Mouse (Mus musculus) lung, postnatal 25 days (tissue): ENCODE data around the gene Foxn3.

Source experiments
- DNase-seq: peaks from one replicate; pipeline ENCODE4 v3.0.0; 2022; ENCODE audit warnings: low spot score

Gene Foxn3

DNA sequence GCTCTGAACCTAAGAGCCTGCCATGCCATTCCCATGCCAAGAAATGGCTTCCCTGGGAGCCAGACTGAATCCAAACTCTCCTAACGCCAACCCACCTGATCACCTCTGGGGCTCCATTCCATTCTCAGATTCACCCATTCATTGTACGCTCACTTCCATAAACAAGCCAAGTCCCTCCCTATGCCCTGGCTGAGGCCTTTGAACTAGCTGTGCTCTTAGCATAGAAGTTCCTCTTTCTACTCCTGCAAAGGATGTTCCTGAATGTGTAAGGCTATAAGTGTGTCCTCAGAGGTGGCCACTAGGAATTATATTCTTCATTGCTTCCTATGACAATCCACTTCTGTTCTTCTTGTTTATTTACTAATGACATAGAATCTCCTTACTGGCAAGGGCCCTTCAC, 40.5 kb downstream of the Foxn3 start:
- no peak for DNase-seq

DNA sequence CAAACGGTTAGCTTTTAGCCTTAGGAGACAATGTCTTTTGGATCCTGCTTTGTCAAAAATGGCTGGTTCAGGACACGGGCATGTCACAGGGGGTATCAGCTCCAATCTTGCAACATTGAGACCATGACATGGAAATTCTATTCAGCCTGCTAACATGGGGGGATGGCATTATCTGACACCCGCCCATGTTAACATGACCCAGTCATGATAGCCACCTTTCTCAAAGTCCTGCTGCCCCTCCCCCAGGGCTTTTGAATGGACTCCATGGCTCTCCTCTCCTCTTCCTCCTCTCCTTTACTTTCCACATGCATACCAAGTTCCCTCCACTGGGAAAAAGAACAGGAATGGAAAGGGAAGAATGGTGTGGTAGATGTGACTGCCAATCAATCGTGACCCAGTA, 43.5 kb downstream of the Foxn3 start:
- no peak for DNase-seq

DNA sequence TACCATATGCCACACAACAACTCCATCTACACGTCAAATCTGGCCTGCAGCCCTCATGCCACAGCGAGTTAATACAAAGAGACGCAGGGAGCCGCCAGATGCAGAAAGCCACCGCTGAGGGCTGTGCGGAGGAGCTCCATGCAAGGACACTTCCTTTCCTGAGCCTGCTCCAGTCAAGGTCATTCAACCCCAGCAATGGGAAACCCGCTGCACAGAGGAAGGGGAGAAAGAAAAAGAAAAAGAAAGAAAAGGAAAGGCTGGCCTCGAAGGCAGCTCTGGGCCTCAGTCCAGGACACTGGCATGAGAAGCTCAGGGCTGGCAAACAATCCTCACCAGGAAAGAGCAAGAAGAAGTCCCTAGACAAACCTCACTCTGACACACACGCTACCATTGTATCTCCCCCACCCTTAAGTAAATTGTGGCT, 44.2 kb downstream of the Foxn3 start:
- DNase-seq, result no peak

DNA sequence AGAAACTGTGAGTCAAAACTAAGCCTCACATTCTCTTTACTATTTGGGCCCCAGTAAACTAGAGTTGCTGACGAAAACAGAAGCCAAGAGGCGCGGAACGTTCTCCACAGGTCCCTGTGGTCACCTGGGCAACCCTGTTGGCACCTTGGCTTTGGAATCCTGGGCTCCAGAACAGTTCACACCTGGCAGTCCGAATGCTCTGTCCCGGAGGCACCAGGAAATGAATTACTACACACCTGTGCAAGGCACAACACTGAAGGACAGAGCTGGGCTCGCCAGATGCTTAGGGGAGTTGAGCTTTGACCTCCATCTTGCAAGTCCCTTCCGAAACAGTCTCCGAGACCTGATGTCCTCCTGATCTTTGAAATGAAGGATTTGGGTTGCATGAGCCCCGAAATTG, 44.7 kb downstream of the Foxn3 start:
- no peak for DNase-seq

DNA sequence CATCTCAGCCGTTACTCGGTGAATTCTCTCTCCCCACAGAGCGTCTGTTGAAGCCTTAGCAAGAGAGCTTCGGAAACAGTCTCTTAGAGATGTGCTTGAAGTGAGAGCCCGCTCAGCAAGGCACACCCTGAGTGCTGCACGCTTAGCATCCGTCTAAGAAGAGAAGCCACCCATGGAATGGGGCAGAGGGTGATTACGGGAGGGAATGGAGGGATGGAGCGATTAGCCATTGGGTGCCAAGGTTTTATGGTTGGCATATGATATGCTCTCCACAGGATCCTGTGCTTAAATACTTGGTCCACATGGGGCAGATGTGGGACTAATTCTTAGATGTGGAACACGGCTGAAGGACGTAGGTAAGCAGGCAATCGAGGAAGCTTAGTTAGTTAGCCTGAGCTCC, 45.3 kb downstream of the Foxn3 start:
- DNase-seq, result no peak

DNA sequence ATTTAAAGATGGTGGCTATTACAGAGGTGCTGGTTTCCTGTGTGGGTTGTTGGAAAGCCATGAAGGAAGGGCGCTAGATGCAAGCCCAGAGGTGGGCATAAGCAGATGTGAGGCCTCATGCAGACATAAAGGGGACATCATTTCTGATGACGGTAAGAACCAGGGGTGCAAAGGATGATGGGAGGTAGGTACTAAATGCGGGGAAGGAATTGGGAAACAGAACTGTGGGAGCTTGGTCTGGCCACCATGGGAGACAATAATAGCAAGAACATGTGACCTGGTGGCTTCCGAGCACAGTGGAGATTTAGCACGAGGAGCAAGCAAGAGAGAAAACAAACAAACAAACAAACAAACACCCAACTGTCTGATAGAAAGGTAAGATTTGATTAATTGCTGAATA, 46.1 kb downstream of the Foxn3 start:
- no peak for DNase-seq

DNA sequence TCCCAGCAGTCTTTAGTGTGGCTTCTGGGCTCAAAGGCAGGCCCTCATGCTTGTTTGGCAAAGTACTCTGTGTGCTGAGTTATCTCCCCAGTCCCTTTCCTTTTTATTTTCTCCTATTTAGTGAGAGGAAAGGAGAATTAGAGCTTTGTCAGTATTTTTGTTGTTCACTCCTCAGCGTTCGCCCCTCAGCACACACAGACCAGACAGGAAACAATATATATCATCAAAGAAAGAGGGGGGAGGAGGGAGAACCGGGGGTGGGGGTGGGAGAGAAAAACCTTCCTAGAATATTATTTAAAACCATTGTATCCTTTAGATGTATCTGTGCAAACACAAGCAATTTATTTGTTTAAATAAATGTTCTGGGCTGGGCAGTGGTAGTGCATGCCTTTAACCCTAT, 47.9 kb downstream of the Foxn3 start:
- no peak for DNase-seq

DNA sequence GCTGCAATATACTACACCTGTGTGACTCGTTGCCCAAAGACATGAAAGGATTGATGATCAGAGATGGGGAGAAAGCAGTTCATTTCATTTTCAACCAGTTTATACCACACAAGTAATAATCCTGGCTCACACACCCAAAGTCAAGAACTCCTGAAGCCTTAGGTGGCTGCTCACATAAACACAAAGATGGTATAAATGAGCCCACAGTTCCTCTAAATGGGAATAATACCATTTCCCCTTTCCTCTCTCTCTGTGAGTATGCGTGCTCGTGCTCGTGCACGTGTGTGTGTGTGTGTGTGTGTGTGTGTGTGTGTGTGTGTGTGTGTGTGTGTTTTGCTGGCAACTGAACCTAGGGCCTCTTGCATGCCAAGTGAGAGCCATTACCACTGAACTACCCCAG, 51.7 kb downstream of the Foxn3 start:
- DNase-seq, result no peak

DNA sequence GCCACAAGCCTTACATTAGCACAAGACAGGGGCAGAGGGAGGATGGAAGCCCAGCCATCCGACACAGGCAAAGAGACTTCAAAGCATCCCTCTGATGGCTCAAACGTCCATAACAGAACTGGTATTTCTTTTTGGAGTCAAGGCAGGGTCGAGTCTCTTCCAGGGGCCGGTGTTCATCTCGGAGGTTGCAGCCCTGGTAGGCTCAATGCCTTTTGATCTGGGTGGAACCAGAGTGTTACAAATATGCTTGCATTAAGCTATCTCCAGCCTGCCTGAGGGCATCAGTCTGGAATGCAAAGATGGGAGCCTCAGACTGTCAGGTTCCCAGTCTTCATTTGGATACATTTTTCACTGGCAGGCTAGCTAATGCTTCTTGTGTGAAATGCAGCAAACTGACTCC, 52.6 kb downstream of the Foxn3 start:
- DNase-seq, result no peak

DNA sequence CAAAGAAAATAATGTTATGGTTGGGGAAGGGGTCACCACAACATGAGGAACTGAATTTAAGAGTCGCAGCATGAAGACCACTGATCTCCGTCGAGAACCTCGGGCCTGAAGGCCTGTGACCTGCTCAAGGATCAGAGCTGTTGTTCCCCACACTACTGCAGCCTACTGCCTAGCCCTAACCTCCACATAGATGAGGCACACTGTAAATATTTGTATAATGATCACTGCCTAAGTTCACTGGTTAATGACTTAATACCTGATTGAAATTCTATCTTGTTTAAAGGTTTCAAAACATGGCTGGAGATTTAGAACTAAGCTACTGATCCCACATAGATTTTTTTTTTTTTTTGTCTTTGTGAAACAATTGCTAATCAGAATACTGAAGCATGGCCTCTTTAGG, 61.2 kb downstream of the Foxn3 start:
- DNase-seq, result no peak

DNA sequence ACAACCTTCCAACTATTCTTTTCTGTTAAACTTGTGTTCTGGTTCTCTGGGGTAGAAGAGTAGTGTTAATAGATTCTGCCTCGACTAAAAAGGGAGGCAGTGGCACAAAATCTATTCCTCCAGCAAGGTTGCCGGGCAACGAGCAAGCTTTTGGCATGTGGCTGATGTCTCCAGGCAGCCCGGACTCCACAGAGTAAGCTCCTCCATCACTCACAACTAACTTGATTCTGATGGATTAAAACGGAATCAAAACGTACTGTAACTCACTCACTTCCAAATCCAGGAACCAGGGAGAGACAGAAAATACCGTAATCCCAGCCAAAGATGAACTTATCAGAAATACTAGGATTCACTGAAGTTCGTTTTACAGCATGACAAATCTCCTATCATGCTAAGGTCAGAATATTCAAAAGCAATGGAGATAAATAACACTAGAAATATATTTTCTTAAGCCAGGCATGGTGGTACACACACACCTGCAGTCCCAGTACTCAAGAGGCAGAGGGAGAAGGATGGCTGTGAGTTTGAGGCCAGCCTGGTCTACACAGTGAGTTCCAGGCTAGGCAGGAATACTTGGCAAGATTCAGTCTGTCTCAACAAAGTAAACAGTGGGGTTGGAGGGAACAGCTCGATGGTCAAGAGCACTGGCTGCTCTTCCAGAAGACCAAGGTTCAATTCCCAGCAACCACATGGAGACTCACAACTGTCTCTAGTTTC, 64.2 kb downstream of the Foxn3 start:
- DNase-seq, result no peak

DNA sequence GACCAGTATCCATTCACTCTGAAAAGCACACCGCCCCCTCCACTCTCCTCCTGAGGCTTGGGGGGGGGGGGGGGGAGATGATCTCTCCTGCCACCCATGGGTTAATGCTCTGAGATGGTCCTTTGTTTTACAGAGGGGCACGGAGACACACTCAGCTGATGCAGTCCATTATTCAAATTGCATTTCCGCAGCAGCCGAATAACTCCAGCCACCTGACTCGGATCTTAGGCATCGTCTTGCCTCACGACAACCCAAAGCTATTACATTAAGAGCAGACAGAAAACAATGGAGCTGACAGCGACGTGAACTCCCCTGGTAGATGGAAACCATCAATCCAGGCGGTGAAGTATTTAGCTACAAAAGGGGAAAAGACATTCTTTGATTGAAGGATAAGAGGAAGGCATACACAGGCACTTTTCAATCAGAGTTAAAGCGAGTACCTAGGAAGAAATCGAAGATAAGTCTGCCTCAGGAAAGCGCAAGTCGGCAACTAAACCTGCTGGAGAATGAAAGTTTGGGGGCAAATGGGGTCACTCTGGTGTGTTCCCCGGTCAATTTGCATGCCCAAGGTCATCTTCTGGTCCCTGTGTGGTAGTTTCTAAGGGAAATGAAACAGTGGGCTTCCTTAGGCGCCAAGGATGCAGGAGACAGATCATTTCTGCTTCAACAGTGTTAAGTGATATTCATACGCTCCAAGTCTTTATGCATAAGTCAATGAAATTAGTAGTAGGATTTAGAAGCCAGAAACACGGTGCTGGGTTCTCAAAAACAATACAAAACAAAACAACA, 65.0 kb downstream of the Foxn3 start:
- no peak for DNase-seq

DNA sequence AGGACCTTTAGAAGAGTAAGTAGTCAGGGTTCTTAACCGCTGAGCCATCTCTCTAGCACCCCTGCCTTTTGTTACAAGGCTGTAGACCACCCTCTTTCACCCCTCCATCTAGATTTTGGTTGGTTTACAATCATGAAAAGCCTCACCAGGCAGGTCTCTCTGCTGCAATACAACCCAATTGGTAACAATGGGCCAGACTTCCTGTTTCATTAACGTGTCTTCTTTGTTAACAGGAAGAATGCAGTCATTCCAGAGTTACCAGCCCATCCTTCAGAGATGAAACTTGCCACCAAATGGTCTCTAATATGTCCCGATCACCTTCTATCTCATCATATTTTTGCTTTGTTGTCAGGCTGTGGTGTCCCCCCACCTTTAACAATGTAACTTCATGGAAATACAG, 66.4 kb downstream of the Foxn3 start:
- DNase-seq, result no peak

DNA sequence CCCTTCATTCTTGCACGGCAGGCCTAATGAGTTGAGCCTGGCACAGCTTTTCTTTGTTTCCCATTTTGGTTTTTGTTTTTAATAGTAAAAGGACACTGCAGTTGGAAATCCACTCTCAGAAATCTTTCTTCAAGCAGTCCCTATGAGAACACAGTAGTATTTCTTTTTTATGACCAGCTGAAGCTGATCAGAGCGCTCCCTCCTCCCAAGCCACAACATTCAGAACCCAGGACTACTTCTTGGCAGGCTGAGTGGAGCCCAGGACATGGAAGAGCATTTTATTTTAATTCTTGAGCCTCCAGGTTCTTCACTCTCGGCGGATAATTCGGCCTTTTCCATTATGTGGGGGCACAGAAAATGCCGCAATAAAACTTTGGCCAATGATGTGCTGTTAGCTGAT, 73.2 kb downstream of the Foxn3 start:
- DNase-seq, result no peak

DNA sequence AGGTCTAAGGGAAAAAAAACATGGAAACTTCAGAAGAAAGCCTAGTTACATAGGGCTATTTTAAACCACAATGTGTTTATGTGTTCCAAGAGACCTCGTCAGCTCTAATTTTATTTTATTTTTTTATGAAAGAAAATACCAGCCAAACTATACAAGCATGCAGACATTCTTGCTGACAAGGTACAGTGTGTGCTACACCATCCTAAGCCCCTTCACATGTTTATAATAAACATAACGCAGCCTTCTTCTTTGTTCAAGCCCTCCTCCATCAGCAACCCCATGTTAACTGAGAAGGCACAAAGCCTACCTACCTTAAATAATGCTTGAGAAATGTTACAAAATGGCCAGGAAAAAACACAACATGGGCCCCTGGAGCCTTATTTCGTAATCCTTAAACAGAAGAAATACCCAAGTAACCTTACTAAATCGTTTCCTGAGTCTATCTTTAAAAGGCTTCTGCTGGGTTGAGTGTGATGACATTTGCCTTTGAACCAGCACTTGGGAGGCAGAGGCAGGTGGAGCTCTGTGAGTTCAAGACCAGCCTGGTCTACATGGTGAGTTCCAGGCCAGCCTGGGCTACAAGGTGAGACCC, 74.3 kb downstream of the Foxn3 start:
- DNase-seq, result no peak

DNA sequence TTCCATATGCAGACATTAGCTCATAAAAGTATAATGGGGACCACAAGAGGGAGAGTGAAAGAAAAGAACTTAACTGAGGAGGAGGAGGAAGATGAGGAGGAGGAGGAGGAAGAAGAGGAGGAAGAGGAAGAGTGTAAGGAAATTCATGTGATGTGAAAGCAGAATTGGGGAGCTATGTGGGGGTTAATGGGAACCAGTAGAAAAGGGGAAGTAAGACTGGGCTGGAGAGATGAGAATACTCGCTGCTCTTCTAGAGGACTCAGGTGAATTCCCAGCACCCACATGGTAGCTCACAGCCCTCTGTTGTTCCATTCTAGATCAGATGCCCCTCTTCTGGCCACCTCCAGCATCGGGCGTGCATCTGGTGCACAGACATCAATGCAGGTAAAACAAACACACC, 83.0 kb downstream of the Foxn3 start:
- DNase-seq, result no peak

DNA sequence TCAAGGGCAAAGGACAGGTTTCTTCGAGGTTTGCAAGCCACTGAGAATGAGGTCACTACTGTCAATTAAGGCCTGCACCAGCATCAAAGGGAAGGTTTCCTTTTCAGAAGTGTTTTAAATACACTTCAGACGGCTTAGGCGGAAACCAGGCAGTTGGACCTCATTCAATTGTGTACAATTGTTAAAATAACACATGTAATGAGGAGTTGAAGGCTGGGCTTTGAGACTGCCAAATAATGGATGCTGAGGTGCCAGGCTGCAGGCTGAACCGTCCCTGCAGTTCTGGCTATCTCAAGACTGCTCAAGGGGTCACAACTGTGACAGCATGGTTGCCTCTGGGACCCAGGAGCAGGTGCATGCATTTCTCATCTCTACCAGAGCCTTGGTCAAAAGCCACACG, 89.2 kb downstream of the Foxn3 start:
- no peak for DNase-seq

DNA sequence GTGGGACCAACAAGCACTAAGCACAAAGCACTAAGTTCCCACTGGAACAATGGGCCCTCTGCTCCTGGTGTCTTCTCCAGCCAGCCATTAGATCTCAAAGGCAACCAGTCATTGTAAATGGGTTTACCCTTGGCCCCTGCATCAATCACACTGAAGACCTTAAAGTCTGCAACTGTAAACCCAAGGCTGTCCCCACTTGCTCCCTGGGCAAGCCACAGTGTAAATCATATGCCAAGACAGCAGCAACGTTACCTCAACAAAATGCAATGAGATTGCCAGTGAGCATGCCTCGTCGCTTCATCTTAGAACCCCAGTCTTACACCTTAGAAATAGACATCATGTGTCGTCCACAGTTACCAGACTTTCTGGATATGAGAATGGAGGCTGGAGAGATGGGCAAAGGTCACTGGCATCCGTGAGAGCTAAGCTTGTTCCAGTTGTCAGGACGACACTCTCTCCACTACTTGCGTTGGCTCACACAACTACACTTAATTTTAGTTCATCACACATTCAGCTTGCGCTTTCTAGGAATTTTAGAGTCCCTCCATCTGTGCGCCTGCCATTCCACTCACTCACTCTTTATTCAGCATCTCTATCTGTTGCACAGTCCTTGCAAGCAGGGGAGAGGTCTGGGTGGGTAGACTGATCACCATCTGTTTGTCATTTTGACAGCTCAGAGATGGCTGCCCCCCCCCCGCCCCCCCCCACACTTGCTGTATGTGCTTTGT, 89.8 kb downstream of the Foxn3 start:
- no peak for DNase-seq

DNA sequence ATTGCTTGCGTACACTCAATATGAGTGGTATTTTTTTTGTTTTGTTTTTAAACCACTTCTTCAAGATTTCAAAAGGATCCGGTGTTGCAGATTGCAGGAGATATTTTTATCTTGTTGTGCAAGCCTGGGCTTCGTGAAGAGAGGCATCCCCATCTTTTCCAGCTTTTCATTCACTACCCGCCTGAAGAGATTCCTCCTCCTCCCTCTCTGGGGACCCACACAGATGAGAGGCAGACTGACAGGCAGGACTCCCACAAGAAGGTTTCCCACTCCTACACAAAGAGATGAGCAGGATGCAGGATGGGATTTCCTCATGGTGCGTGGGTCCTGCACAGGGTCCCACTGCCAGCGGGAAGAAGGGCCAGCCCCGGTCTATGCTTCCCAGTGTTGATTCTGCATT, 92.0 kb downstream of the Foxn3 start:
- no peak for DNase-seq

DNA sequence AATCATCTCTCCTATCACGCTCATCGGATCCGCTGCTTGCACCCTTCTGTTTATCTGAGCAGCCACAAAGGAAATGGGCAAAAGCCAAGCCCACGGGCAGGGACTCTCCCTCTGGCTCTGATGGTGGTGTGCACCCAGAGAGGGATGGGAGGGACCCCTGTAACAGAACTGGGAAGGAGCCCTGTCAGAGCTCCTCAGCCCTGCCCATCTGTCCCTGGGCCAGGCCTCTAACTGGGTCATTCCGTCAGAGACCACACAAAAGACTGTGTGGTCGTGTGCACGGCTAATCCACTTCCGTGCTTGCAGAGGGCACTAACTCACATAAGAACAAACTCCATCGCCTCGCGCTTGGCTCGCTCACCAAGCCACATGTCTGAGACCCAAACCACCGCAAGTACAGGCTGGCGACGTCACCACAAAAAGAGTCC, 95.5 kb downstream of the Foxn3 start:
- peak; percentile 57 for DNase-seq

DNA sequence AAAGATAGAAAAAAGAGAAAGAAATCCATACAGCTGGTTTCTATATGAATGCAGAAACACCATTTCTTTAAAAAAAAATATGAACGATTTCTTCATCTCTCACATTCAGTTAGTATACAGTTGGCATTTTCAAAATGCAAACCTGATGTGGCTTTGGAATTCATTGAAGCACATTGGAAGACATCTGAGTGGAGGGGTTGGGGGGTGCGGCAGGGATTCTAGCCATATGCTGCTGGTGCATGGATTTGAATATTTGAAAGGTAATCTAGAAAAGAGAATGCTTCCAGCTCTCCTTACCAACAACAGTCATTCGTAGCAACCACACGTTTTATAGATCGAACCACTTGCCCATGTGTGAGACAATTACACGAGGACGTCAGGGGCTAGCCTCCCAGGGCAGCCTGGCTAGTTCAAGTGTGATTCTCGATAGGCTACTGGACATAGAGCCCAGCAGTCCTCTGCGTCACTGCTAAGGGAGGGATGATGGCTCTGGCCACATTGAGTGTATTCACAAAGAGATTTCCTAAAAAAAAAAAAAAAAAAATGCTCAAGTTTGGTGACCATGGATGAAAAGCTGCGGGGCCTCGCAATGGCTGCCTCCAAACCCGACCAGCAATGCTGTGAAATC, 96.0 kb downstream of the Foxn3 start:
- no peak for DNase-seq

DNA sequence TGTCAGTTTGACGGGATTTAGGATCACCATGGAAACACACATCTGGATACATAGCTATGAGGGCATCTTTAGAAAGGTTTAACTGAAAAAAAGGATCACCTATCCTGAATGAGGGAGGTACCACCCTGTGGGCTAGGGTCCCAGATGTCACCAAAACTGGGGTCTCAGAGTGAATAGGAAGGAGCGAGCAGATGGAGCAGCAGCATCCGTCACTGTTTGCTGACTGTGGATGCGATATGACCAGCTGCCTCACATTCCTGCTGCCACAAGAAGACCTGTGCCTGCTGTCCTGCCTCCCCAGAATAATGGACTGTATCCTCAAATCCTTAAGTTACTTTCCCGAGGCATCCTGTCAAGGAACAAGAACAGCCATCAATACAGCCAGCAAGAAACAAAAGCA, 97.0 kb downstream of the Foxn3 start:
- no peak for DNase-seq
